Mouse (Mus musculus): ENCODE results near the gene Arhgef39. TPM values are rescaled to one million over a fixed set of nuclear protein-coding genes. Genes with fewer than 3 reads are reported as not detected.
A peak's percentile ranks its signal among the peaks of the same experiment; 100 is the strongest.

Arhgef39 gene
- polyA plus RNA-seq, 1 experiment from 2014 or later: 34.4 TPM

- Histone ChIP-seq H3K4me1 (replicated peaks) (peaks cover 23% of the 10 kb centered on the region), H3K27ac (no peak within 1 kb of the TSS), H3K9me3 (replicated peaks) (no peaks in the 10 kb centered on the region), H3K4me2 (peak within 1 kb of the TSS; percentile 60), H3K36me3 (no peaks in the 10 kb centered on the region), H3K27me3 (peaks cover 37% of the 10 kb centered on the region), H3K9ac (peak within 1 kb of the TSS; percentile 31; the same call in 1 of the 2 replicates), H3K4me3 (peak within 1 kb of the TSS; percentile 23)
- ATAC-seq (replicated peaks; ENCODE audit: insufficient number of reproducible peaks, insufficient read depth, low FRiP score, low read depth): no peak
- WGBS: 27% methylated on average over 20 of the region's 20 CpGs
Observed at GRCm38 (mm10) chr4:43454041-43454836, 45.3 kb downstream of the Arhgef39 start, which contains the start of gene Cd72. Cd72 (minus strand) TSS chr4:43454628.

DNA sequence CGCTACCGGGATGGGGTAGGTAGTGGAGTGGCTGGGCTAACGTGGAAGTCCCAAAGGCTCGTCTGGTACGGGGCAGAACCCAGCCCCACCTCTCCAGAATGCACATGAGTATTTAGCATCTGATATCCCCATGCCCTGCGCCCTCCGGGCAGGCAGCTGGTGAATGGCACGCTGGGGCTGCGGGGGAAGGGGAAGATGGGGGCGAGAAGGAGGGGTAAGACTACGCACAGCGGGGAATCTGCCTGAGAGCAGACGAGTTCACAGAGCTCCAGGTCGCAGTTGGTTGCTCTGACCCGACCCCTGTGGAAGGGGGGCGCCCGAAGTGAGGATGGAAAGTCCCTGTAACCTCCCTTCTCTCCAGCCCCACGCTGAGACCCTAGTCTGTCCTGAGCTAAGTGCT lies 46.1 kb downstream of the Arhgef39 start:
- H3K9ac ChIP-seq: peak overlapping the region; percentile 31; the same call in 1 of the 2 replicates

DNA sequence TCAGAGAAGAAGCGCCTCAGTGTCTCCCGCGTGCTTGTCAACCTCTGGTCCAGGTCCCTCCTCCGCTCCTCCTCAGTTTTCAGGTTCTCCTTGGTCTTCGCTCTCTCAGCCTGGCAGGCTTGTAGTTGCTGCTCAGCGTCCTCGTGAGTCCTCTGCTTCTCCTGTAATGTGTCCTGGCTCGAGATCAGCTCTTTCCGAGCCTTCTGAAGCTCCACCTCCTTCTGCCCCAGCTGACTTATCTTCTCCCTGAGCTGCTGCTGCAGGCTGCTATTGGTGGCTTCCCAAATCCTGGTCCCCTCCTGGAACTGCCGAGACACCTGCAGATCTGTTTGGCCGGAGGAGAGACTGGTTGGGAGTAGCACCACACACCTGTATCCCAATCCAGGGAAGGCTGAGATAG lies 47.2 kb downstream of the Arhgef39 start:
- peaks cover 37% of the 10 kb centered on the region for H3K27me3 ChIP-seq
- H3K4me1 ChIP-seq (replicated peaks): peaks cover 23% of the 10 kb centered on the region
- peaks cover 11% of the 10 kb centered on the region for H3K36me3 ChIP-seq
- WGBS: 40% methylated on average over 11 of the region's 11 CpGs
- H3K9me3 ChIP-seq (replicated peaks): no peaks in the 10 kb centered on the region
- H3K4me2 ChIP-seq: peak overlapping the region; percentile 17; the same call in 1 of the 2 replicates
- no peak for ATAC-seq (replicated peaks; ENCODE audit: insufficient number of reproducible peaks, insufficient read depth, low FRiP score, low read depth)
- no peak overlapping the region for H3K27ac ChIP-seq
- H3K9ac ChIP-seq: no peak overlapping the region
- H3K4me3 ChIP-seq: no peak overlapping the region

More for the DNA sequence above, 46.1 kb downstream of the Arhgef39 start:
- H3K27ac ChIP-seq: no peak overlapping the region
- no peaks in the 10 kb centered on the region for H3K36me3 ChIP-seq
- ATAC-seq (replicated peaks; ENCODE audit: insufficient number of reproducible peaks, insufficient read depth, low FRiP score, low read depth): no peak
- no peaks in the 10 kb centered on the region for H3K9me3 ChIP-seq (replicated peaks)
- H3K4me2 ChIP-seq: peak overlapping the region; percentile 60
- peaks cover 37% of the 10 kb centered on the region for H3K27me3 ChIP-seq
- H3K4me1 ChIP-seq (replicated peaks): peaks cover 23% of the 10 kb centered on the region
- WGBS: under 1% methylated on average over 18 of the region's 18 CpGs
- H3K4me3 ChIP-seq: peak overlapping the region; percentile 23

DNA sequence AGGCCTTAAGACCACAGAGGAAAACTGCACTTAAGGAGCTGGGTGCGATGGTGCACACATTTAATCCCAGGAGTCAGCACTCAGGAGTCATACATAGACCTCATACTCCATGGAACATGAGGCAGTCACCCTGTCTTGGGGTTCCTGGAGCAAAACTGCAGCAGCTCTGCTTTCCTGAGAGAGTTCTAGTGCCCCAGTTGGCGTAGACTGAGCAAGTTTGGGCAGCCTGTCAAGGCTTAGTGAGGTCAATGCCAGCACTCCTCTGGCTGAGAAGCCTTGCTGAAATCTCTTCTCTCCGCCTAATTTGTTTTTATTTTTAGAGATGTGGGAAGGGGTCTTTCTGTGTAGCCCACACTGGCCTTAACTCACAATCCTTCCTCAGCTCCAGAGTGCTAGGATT lies 50.9 kb downstream of the Arhgef39 start:
- no peaks in the 10 kb centered on the region for H3K9me3 ChIP-seq (replicated peaks)
- WGBS: 84% methylated on average over 3 of the region's 3 CpGs
- H3K4me2 ChIP-seq: no peak overlapping the region
- no peak overlapping the region for H3K27ac ChIP-seq
- no peak overlapping the region for H3K9ac ChIP-seq
- peaks cover 35% of the 10 kb centered on the region for H3K36me3 ChIP-seq
- H3K4me1 ChIP-seq (replicated peaks): peaks cover 23% of the 10 kb centered on the region
- H3K27me3 ChIP-seq: peaks cover 13% of the 10 kb centered on the region; the same call in 1 of the 2 replicates
- H3K4me3 ChIP-seq: no peak overlapping the region
- no peak for ATAC-seq (replicated peaks; ENCODE audit: insufficient number of reproducible peaks, insufficient read depth, low FRiP score, low read depth)

DNA sequence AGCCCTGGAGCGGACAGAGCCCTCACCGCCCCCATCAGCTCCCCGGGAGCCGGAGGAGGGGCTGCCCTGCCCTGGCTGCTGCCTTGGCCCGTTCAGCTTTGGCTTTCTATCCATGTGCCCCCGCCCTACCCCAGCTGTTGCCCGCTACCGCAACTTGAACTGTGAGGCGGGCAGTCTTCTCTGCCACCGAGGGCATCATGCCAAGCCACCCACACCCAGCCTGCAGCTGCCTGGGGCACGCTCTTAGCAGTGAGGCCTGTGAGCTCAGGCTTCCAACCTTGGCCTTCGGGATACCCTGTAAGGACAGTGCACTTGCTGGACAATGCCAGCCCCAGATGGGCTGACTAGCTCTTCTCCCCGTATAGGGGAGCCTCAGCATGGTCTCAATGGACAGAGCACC lies 52.2 kb downstream of the Arhgef39 start:
- Histone ChIP-seq H3K9ac (no peak overlapping the region), H3K9me3 (replicated peaks) (no peaks in the 10 kb centered on the region), H3K4me1 (replicated peaks) (peaks cover 15% of the 10 kb centered on the region), H3K4me3 (no peak overlapping the region), H3K27me3 (0 out of 2 replicates have a peak, but pooled peaks cover 3% of the 10 kb centered on the region), H3K27ac (no peak overlapping the region), H3K36me3 (peaks cover 35% of the 10 kb centered on the region), H3K4me2 (no peak overlapping the region)
- ATAC-seq (replicated peaks; ENCODE audit: insufficient number of reproducible peaks, insufficient read depth, low FRiP score, low read depth): no peak
- WGBS: 93% methylated on average over 13 of the region's 13 CpGs

Other genes starting within 250 kb of the Arhgef39 start
- 0.19 and 0.25 TPM in 2 replicates for gene Atp8b5, start 232.5 kb downstream of the Arhgef39 start, polyA plus RNA-seq (2015; fragmentation: Nextera tagmentation; extraction: Ambion mirVana)
- gene Rusc2, start 117.7 kb downstream of the Arhgef39 start, polyA plus RNA-seq (2015; fragmentation: Nextera tagmentation; extraction: Ambion mirVana): 14.7 and 17.2 TPM in 2 replicates
- 0.16 and 0.18 TPM in 2 replicates for gene Fam166b, start 70.6 kb downstream of the Arhgef39 start, polyA plus RNA-seq (2015; fragmentation: Nextera tagmentation; extraction: Ambion mirVana)
- 3.1 and 5.8 TPM in 2 replicates for gene Tesk1, start 57.8 kb downstream of the Arhgef39 start, polyA plus RNA-seq (2015; fragmentation: Nextera tagmentation; extraction: Ambion mirVana)
- 2.1 and 5.2 TPM in 2 replicates for gene Cd72, start 45.1 kb downstream of the Arhgef39 start, polyA plus RNA-seq (2015; fragmentation: Nextera tagmentation; extraction: Ambion mirVana)
- 0.10 and 1.4 TPM in 2 replicates for gene Sit1, start 16.0 kb downstream of the Arhgef39 start, polyA plus RNA-seq (2015; fragmentation: Nextera tagmentation; extraction: Ambion mirVana)
- gene Ccdc107, start 6.8 kb downstream of the Arhgef39 start, polyA plus RNA-seq (2015; fragmentation: Nextera tagmentation; extraction: Ambion mirVana): 71.4 and 74.5 TPM in 2 replicates
- 2.3 and 2.4 TPM in 2 replicates for gene Car9, start 7.3 kb upstream of the Arhgef39 start, polyA plus RNA-seq (2015; fragmentation: Nextera tagmentation; extraction: Ambion mirVana)
- gene Tpm2, start 24.1 kb upstream of the Arhgef39 start, polyA plus RNA-seq (2015; fragmentation: Nextera tagmentation; extraction: Ambion mirVana): 159 and 177 TPM in 2 replicates
- gene Creb3, start 62.6 kb upstream of the Arhgef39 start, polyA plus RNA-seq (2015; fragmentation: Nextera tagmentation; extraction: Ambion mirVana): 53.1 and 61.3 TPM in 2 replicates
- gene Tln1, start 63.0 kb upstream of the Arhgef39 start, polyA plus RNA-seq (2015; fragmentation: Nextera tagmentation; extraction: Ambion mirVana): 76.3 and 77.6 TPM in 2 replicates
- 14.6 and 22.0 TPM in 2 replicates for gene Rgp1, start 79.0 kb upstream of the Arhgef39 start, polyA plus RNA-seq (2015; fragmentation: Nextera tagmentation; extraction: Ambion mirVana)
- gene Gba2, start 79.2 kb upstream of the Arhgef39 start, polyA plus RNA-seq (2015; fragmentation: Nextera tagmentation; extraction: Ambion mirVana): 17.5 and 22.2 TPM in 2 replicates
- 0.20 and 1.5 TPM in 2 replicates for gene Msmp, start 84.8 kb upstream of the Arhgef39 start, polyA plus RNA-seq (2015; fragmentation: Nextera tagmentation; extraction: Ambion mirVana)
- gene Npr2, start 132.2 kb upstream of the Arhgef39 start, polyA plus RNA-seq (2015; fragmentation: Nextera tagmentation; extraction: Ambion mirVana): 6.7 and 10.8 TPM in 2 replicates
- 0.30 and 0.77 TPM in 2 replicates for gene Spag8, start 153.9 kb upstream of the Arhgef39 start, polyA plus RNA-seq (2015; fragmentation: Nextera tagmentation; extraction: Ambion mirVana)
- gene Hint2, start 156.8 kb upstream of the Arhgef39 start, polyA plus RNA-seq (2015; fragmentation: Nextera tagmentation; extraction: Ambion mirVana): 150 and 188 TPM in 2 replicates
- 3.8 and 4.6 TPM in 2 replicates for gene Tmem8b, start 169.3 kb upstream of the Arhgef39 start, polyA plus RNA-seq (2015; fragmentation: Nextera tagmentation; extraction: Ambion mirVana)
- 1.6 and 4.0 TPM in 2 replicates for gene Fam221b, start 169.4 kb upstream of the Arhgef39 start, polyA plus RNA-seq (2015; fragmentation: Nextera tagmentation; extraction: Ambion mirVana)
- gene Olfr70, start 201.1 kb upstream of the Arhgef39 start, polyA plus RNA-seq (2015; fragmentation: Nextera tagmentation; extraction: Ambion mirVana): not detected in 2 replicates
- gene Olfr71, start 210.6 kb upstream of the Arhgef39 start, polyA plus RNA-seq (2015; fragmentation: Nextera tagmentation; extraction: Ambion mirVana): not detected in 2 replicates
- gene Hrct1, start 227.5 kb upstream of the Arhgef39 start, polyA plus RNA-seq (2015; fragmentation: Nextera tagmentation; extraction: Ambion mirVana): 1.1 and 1.5 TPM in 2 replicates
- gene Spaar, start 230.3 kb upstream of the Arhgef39 start, polyA plus RNA-seq (2015; fragmentation: Nextera tagmentation; extraction: Ambion mirVana): 0.31 and 0.42 TPM in 2 replicates